Mouse (Mus musculus): ENCODE data around the gene Vmn1r6.
"Not testable (repeated sequence)": the region's sequence is repeated elsewhere in the genome, so short reads cannot be mapped to it uniquely, and the experiment has no call there.

The Vmn1r6 gene

DNA sequence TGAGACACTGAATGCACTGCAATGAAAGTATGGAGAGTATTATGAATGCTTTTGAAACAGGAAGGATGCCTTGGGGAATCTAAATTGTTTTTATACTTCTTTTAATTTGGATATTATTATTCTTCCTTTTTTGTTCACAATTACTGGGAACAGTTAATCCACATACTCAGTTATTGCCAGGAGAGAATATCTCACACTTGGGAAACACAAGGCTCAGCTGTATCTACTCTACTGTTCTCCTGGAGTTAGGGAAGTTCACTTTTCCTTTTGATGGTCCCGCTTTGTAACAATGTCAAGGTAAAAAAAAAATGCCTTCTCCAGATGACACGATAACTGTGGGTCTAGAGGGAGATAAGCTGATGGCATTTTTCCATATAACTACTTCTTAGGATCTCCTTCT is at the start of gene Vmn1r6:
Gene Vmn1r6 (plus strand): TSS at position 301 of the 400 bp plus-strand sequence.
- in situ Hi-C loops (cut with MboI, MseI) = no loop called here

DNA sequence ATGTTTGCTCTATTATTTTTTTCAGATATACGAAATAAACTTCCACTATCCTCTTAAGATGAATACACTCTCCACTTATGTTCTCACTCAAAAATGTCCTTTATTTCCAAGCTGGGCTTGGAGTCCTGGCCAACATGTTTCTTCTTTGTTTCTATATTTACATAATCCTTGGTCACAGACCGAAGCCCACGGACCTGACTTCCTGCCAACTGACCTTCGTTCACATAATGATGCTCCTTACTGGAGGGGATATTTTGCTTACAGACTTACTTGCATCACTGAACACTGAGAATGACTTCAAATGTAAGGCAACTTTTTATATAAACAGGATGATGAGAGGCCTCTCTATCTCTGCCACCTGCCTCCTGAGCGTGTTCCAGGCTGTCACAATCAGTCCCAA is 40.6 kb upstream of the Vmn1r6 start:
- in situ Hi-C loops (cut with MboI, MseI) = no loop called here

DNA sequence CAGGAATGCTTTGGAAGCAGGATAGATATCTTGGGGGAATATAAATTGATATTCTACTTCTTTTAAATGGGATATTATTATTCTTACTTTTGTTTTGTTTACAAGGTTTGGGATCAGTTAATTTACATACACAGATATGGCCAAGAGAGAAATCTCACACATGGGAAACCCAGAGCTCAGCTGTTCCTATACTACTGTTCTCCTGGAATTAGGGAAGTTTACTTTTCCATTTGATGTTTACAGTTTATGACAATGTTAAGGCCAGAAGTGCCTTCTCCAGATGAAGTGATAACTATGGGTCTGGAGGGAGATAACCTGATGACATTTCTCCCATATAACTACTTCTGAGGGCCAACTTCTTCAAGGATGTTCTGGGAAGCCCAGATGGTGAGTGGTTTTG is 27.1 kb upstream of the Vmn1r6 start, which contains the start of gene Vmn1r5:
Gene Vmn1r5 (plus strand): TSS at position 301 of the 400 bp plus-strand sequence.
- in situ Hi-C loops (cut with MboI, MseI) = loop anchor here in 1 of 2 experiments (10.0 kb wide), 1 partner anchor 635 kb away; no protein-coding TSS in a partner anchor

DNA sequence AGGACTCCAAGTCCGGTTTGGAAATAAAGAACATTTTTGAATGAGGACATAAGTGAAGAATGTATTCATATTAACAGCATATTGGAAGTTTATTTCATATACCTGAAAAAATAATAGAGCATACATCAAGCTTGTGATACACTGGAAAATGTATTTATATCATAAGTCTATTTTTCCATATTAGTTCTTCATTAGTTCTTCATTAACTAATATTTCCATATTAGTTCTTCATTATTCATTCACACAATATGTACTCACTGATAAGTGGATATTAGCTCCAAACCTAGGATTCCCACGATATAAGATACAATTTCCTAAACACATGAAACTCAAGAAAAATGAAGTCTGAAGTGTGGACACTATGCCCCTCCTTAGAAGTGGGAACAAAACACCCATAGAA is 28.2 kb downstream of the Vmn1r6 start, which contains the start of gene Vmn1r7:
Gene Vmn1r7 (minus strand): TSS at position 101 of the 400 bp plus-strand sequence.
- in situ Hi-C loops (cut with MboI, MseI) = not testable (repeated sequence)

DNA sequence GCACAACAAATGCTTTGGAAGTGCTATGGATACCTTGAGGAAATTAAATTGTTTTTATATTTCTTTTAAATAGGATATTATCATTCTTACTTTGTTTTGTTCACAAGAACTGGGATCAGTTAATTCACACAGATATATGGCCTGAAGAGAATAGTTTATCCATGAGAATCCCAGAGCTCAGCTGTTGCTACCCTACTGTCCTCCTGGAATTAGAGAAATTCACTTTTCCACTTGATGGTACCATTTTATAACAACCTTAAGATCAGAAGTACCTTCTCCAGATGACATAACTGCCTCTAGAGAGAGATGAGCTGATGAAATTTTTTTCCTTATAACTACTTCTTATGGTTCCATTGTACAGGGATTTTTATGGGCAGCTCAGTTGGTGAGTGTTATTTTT is 34.9 kb downstream of the Vmn1r6 start, which contains the start of gene Vmn1r8:
Gene Vmn1r8 (plus strand): TSS at position 301 of the 400 bp plus-strand sequence.
- in situ Hi-C loops (cut with MboI, MseI) = no loop called here

DNA sequence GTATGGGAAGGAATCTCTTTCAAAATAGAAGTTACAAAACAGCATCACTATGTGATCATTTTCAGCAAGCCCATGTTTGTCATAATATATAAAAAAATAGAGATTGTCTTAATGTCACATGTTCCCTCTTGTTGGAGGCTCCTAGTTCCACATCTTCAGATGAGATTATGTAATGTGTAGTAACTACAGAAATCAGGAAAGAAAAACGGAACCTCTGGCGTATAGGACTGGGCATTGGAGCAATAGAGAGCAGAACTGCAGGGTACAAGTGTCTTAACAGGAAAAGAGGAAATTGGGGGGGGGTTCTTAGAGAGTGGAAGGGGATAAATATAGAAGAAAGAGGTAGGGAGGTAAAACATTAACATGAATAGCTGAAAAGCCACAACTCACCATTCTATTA is 37.6 kb downstream of the Vmn1r6 start:
- in situ Hi-C loops (cut with MboI, MseI) = no loop called here

Measured in T-helper 17 cell (primary cell).